Mouse (Mus musculus) spleen, adult 12 weeks (tissue): ENCODE data around the gene Msi2.
A peak's percentile ranks its signal among the peaks of the same experiment; 100 is the strongest.

Experiments used
- DNase-seq: peaks from one replicate; pipeline ENCODE4 v3.0.0; 2022; ENCODE audit warnings: low spot score

The Msi2 gene

GRCm38 (mm10) chr11:88560634-88561033 is 157.7 kb downstream of the Msi2 start:
- no peak for DNase-seq

- no peak for DNase-seq
Measured at GRCm38 (mm10) chr11:88559365-88559970, 158.8 kb downstream of the Msi2 start.

- no peak for DNase-seq
Measured at GRCm38 (mm10) chr11:88558731-88559130, 159.6 kb downstream of the Msi2 start.

GRCm38 (mm10) chr11:88557828-88558580 is 160.3 kb downstream of the Msi2 start:
- DNase-seq, result no peak

GRCm38 (mm10) chr11:88557116-88557768 is 161.1 kb downstream of the Msi2 start:
- DNase-seq, result no peak

GRCm38 (mm10) chr11:88555902-88556549 is 162.3 kb downstream of the Msi2 start:
- DNase-seq, result no peak

GRCm38 (mm10) chr11:88555232-88555818 is 163.0 kb downstream of the Msi2 start:
- no peak for DNase-seq

- DNase-seq, result no peak
Measured at GRCm38 (mm10) chr11:88553521-88554310, 164.6 kb downstream of the Msi2 start.

GRCm38 (mm10) chr11:88552987-88553386 is 165.3 kb downstream of the Msi2 start:
- peak; percentile 22 for DNase-seq

- no peak for DNase-seq
Measured at GRCm38 (mm10) chr11:88552385-88552784, 165.9 kb downstream of the Msi2 start.

- no peak for DNase-seq
Measured at GRCm38 (mm10) chr11:88551034-88551433, 167.3 kb downstream of the Msi2 start.

GRCm38 (mm10) chr11:88550083-88550907 is 168.0 kb downstream of the Msi2 start:
- no peak for DNase-seq

GRCm38 (mm10) chr11:88549529-88549900 is 168.8 kb downstream of the Msi2 start:
- DNase-seq, result no peak

- DNase-seq, result no peak
Measured at GRCm38 (mm10) chr11:88548832-88549528, 169.3 kb downstream of the Msi2 start.

- no peak for DNase-seq
Measured at GRCm38 (mm10) chr11:88548423-88548822, 169.9 kb downstream of the Msi2 start.

GRCm38 (mm10) chr11:88543771-88544170 is 174.5 kb downstream of the Msi2 start:
- DNase-seq, result no peak

- no peak for DNase-seq
Measured at GRCm38 (mm10) chr11:88542817-88543216, 175.5 kb downstream of the Msi2 start.

- no peak for DNase-seq
Measured at GRCm38 (mm10) chr11:88541666-88542639, 176.4 kb downstream of the Msi2 start.
